Mouse (Mus musculus): ENCODE measurements at regions not wholly inside any gene's neighbourhood (a gene's known extent, or its start where the extent isn't known, plus 50 kb on each side); places are given as distances from the start of the nearest gene placed in this dataset.

DNA sequence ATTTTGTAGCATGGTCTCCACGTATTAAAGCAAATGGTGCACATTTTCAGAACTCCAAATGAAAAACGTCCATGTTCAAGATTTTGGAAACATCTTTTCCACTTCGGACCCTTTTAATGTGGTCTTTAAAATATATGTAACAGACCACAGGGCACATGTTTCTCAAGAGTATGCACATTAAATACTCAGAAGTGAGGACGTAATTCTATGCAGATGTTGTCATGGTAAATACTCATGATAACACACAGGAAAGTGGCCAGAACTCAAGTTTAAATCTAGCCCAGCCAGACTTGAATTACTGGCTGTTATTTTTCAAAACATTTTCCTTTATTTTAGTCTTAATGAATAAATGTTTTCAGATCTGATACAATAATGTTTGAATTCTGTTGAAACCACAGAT is 719.7 kb downstream of the Ttll7 start:
- TF ChIP-seq CTCF (IDR thresholded peaks at IDR 0.05; ENCODE audit: low read depth, low read length), result no peak
- TF ChIP-seq POLR2A (IDR thresholded peaks at IDR 0.05; ENCODE audit: borderline replicate concordance, low read depth, low read length), result no peak
